Mouse (Mus musculus): ENCODE data around the gene Slc18b1.

- no peak for TF ChIP-seq POLR2AphosphoS2 (IDR thresholded peaks at IDR 0.05; ENCODE audit: insufficient read length, low read depth)
- TF ChIP-seq TCF12 (IDR thresholded peaks at IDR 0.05; ENCODE audit: insufficient read depth, poor library complexity, severe bottlenecking) = no peak
Observed at GRCm38 (mm10) chr10:23812438-23812759, 15.6 kb downstream of the Slc18b1 start.

Measured in myocyte (in vitro differentiated cells).